Mouse (Mus musculus) myocyte (in vitro differentiated cells): Measurements from ENCODE around the gene Gm20696. TPM values are rescaled to one million over a fixed set of nuclear protein-coding genes. Genes with fewer than 3 reads are reported as not detected.
A peak's percentile ranks its signal among the peaks of the same experiment; 100 is the strongest.

Experiments
- H3K27me3 ChIP-seq: one replicate; pipeline ENCODE4 v1.6.1; 2011; ENCODE audit not compliant: control insufficient read depth, insufficient read depth, insufficient read length
- H3K36me3 ChIP-seq: one replicate; pipeline ENCODE4 v1.6.1; 2011; ENCODE audit not compliant: control insufficient read depth, insufficient read depth
- H3K4me2 ChIP-seq: one replicate; pipeline ENCODE4 v1.6.1; 2011; ENCODE audit warnings: low read depth, control low read depth
- H3K4me3 ChIP-seq: one replicate; pipeline ENCODE4 v1.5.1; 2011; ENCODE audit warnings: mild to moderate bottlenecking, control low read depth, moderate library complexity
- H3K79me2 ChIP-seq: one replicate; pipeline ENCODE4 v1.6.1; 2011; ENCODE audit not compliant: control insufficient read depth, insufficient read depth
- H3ac ChIP-seq: one replicate; pipeline ENCODE4 v1.6.1; 2011; ENCODE audit not compliant: control insufficient read depth, insufficient read length
- CEBPB ChIP-seq: IDR thresholded peaks from 2 replicates; pipeline ENCODE4 v1.6.1; 2011; ENCODE audit warnings: mild to moderate bottlenecking, moderate library complexity; ENCODE audit not compliant: poor library complexity, insufficient read depth, severe bottlenecking
- E2F4 ChIP-seq: IDR thresholded peaks from one replicate; pipeline ENCODE4 v1.6.1; 2011; ENCODE audit warnings: mild to moderate bottlenecking, control low read depth, moderate library complexity; ENCODE audit not compliant: insufficient read depth
- MAX ChIP-seq: IDR thresholded peaks from one replicate; pipeline ENCODE4 v1.6.1; 2011; ENCODE audit warnings: low read depth, mild to moderate bottlenecking, control low read depth
- MYOD1 ChIP-seq, 3 experiments: IDR thresholded peaks; one replicate each; pipeline ENCODE4 v1.6.1; 2011; ENCODE audit warnings: control low read depth in 2 of 3, low read depth in 2 of 3, mild to moderate bottlenecking in 2 of 3, moderate library complexity in 1 of 3; ENCODE audit not compliant: insufficient read length in 2 of 3, control insufficient read depth in 1 of 3
- MYOG ChIP-seq, 3 experiments: IDR thresholded peaks; one replicate each; pipeline ENCODE4 v1.6.1; 2011; ENCODE audit warnings: control low read depth in 2 of 3, low read depth in 2 of 3, mild to moderate bottlenecking in 2 of 3; ENCODE audit not compliant: insufficient read length in 2 of 3, control insufficient read depth in 1 of 3, insufficient read depth in 1 of 3
- POLR2A ChIP-seq: IDR thresholded peaks from one replicate; pipeline ENCODE4 v1.6.1; 2011; ENCODE audit warnings: low read depth, mild to moderate bottlenecking, control low read depth, moderate library complexity; ENCODE audit not compliant: insufficient read length
- POLR2AphosphoS2 ChIP-seq: IDR thresholded peaks from one replicate; pipeline ENCODE4 v1.6.1; 2011; ENCODE audit warnings: low read depth, control low read depth; ENCODE audit not compliant: insufficient read length
- REST ChIP-seq: IDR thresholded peaks from one replicate; pipeline ENCODE4 v1.6.1; 2011; ENCODE audit warnings: mild to moderate bottlenecking, control low read depth, moderate library complexity; ENCODE audit not compliant: insufficient read depth, insufficient read length
- SRF ChIP-seq: IDR thresholded peaks from one replicate; pipeline ENCODE4 v1.6.1; 2011; ENCODE audit warnings: low read depth; ENCODE audit not compliant: control insufficient read depth, insufficient read length
- TCF12 ChIP-seq: IDR thresholded peaks from one replicate; pipeline ENCODE4 v1.6.1; 2011; ENCODE audit warnings: mild to moderate bottlenecking, control low read depth; ENCODE audit not compliant: poor library complexity, insufficient read depth, severe bottlenecking
- TCF3 ChIP-seq: IDR thresholded peaks from one replicate; pipeline ENCODE4 v1.6.1; 2011; ENCODE audit warnings: low read depth, control low read depth; ENCODE audit not compliant: insufficient read length
- USF1 ChIP-seq: IDR thresholded peaks from one replicate; pipeline ENCODE4 v1.6.1; 2011; ENCODE audit warnings: low read depth, mild to moderate bottlenecking, control low read depth, moderate library complexity
- polyA plus RNA-seq: library from polyadenylated mRNA; unstranded; fragments of >200 nt; fragmentation: generic; extraction: Trizol; gene quantifications from one replicate; pipeline ENCODE4 v1.2.1, GENCODE M21; 2012; ENCODE audit warnings: missing spikeins

Gene Gm20696
- polyA plus RNA-seq, 1 experiment, result 0.13 TPM

GRCm38 (mm10) chr6:99467831-99468230 is 198.8 kb downstream of the Gm20696 start:
- TF ChIP-seq CEBPB (no peak), REST (no peak), TCF3 (no peak), E2F4 (no peak), SRF (no peak), MYOG (IDR thresholded peaks at IDR 0.05; ENCODE audit: control insufficient read depth in 1 of 3, insufficient read depth in 1 of 3, insufficient read length in 2 of 3, low read depth in 2 of 3) (no peak), POLR2AphosphoS2 (no peak), TCF12 (no peak), MYOD1 (IDR thresholded peaks at IDR 0.05; ENCODE audit: control insufficient read depth in 1 of 3, insufficient read length in 2 of 3, low read depth in 2 of 3) (no peak), POLR2A (no peak), MAX (no peak), USF1 (no peak)
- H3ac ChIP-seq, result no peak overlapping the region
- H3K27me3 ChIP-seq, result no peaks in the 10 kb centered on the region
- no peaks in the 10 kb centered on the region for H3K36me3 ChIP-seq
- no peak overlapping the region for H3K4me2 ChIP-seq
- H3K79me2 ChIP-seq, result no peaks in the 10 kb centered on the region
- H3K4me3 ChIP-seq, result no peak overlapping the region

GRCm38 (mm10) chr6:99467109-99467508 is 199.5 kb downstream of the Gm20696 start:
- no peaks in the 10 kb centered on the region for H3K27me3 ChIP-seq
- H3ac ChIP-seq, result no peak overlapping the region
- no peak for TF ChIP-seq POLR2A
- TF ChIP-seq MAX, result no peak
- TF ChIP-seq POLR2AphosphoS2, result no peak
- TF ChIP-seq MYOD1 (IDR thresholded peaks at IDR 0.05; ENCODE audit: control insufficient read depth in 1 of 3, insufficient read length in 2 of 3, low read depth in 2 of 3), result no peak
- no peak for TF ChIP-seq TCF12
- no peak for TF ChIP-seq USF1
- no peak for TF ChIP-seq SRF
- no peak for TF ChIP-seq REST
- TF ChIP-seq CEBPB, result no peak
- TF ChIP-seq TCF3, result no peak
- TF ChIP-seq MYOG (IDR thresholded peaks at IDR 0.05; ENCODE audit: control insufficient read depth in 1 of 3, insufficient read depth in 1 of 3, insufficient read length in 2 of 3, low read depth in 2 of 3), result no peak
- no peak for TF ChIP-seq E2F4
- H3K4me2 ChIP-seq, result no peak overlapping the region
- H3K4me3 ChIP-seq, result no peak overlapping the region
- H3K79me2 ChIP-seq, result no peaks in the 10 kb centered on the region
- H3K36me3 ChIP-seq, result no peaks in the 10 kb centered on the region

DNA sequence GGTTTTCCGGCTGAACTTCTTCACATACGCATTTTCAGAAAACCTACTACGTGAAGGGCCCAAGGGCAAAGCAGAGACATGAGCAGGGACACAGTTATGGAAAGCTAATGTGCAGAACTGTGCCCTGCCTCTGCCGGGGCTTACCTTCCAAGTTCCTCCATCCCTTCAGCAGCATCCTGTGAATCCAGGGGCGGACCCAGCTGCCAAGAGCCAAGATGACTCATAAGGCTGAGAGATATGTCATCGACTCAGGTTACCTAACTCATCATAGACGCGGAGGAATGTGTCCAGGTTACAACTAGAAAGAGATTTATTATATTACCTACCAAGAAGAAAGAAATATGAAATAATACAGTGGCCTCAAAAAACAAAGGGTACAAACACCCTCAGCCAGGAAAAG is 200.2 kb downstream of the Gm20696 start:
- H3K79me2 ChIP-seq, result no peaks in the 10 kb centered on the region
- TF ChIP-seq TCF12 (no peak), E2F4 (no peak), MYOG (IDR thresholded peaks at IDR 0.05; ENCODE audit: control insufficient read depth in 1 of 3, insufficient read depth in 1 of 3, insufficient read length in 2 of 3, low read depth in 2 of 3) (no peak), CEBPB (no peak), MAX (no peak), POLR2AphosphoS2 (no peak), USF1 (no peak), REST (no peak), POLR2A (no peak), MYOD1 (IDR thresholded peaks at IDR 0.05; ENCODE audit: control insufficient read depth in 1 of 3, insufficient read length in 2 of 3, low read depth in 2 of 3) (no peak), SRF (no peak), TCF3 (no peak)

DNA sequence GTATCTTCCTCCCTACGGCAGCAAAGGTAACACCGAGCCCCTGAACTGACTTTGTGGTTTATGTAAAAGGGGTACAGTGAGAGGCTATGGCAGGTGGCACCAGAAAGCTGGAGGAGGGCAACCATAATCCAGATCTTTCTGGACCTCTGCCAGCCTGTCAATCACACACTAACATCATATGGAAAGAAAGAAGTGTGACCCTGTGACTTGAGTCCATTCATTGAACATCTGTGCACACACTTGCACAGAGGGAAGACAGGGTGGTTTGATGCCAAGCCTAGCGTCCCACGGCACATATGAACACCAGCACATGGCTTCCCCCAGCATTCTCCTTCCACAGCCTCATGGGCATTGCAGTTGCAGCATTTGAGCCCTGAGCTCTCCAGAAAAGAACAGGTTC is 202.1 kb downstream of the Gm20696 start:
- no peak overlapping the region for H3K4me2 ChIP-seq
- H3K27me3 ChIP-seq, result no peaks in the 10 kb centered on the region
- no peaks in the 10 kb centered on the region for H3K79me2 ChIP-seq
- no peak overlapping the region for H3K4me3 ChIP-seq
- H3ac ChIP-seq, result no peak overlapping the region
- no peak for TF ChIP-seq POLR2AphosphoS2
- no peak for TF ChIP-seq CEBPB
- no peak for TF ChIP-seq SRF
- TF ChIP-seq MAX, result no peak
- TF ChIP-seq MYOD1 (IDR thresholded peaks at IDR 0.05; ENCODE audit: control insufficient read depth in 1 of 3, insufficient read length in 2 of 3, low read depth in 2 of 3), result no peak
- no peak for TF ChIP-seq TCF3
- no peak for TF ChIP-seq E2F4
- TF ChIP-seq TCF12, result no peak
- no peak for TF ChIP-seq USF1
- no peak for TF ChIP-seq MYOG (IDR thresholded peaks at IDR 0.05; ENCODE audit: control insufficient read depth in 1 of 3, insufficient read depth in 1 of 3, insufficient read length in 2 of 3, low read depth in 2 of 3)
- TF ChIP-seq REST, result no peak
- no peaks in the 10 kb centered on the region for H3K36me3 ChIP-seq

More for the DNA sequence above, 200.2 kb downstream of the Gm20696 start:
- Histone ChIP-seq H3K4me2 (no peak overlapping the region), H3K36me3 (no peaks in the 10 kb centered on the region), H3K27me3 (no peaks in the 10 kb centered on the region), H3K4me3 (no peak overlapping the region), H3ac (no peak overlapping the region)

DNA sequence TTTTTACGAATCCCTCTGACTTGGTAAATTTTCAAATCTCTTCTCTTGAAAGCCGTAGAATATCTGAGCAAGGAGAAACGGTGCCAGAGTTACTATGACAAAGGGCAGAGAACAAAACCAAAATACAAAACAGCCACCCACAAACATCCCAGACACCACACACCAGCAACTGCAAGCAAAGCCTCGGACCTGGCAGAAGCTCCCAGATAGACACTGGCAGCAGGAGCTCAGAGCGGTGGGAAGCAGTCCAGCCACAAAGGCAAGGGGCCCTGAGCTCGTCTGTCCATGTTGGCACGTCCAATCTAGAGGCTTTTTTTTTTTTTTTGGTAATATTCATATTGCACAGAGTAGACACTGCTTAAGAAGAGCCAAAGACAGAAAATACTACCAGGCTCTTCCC is 202.7 kb downstream of the Gm20696 start:
- Histone ChIP-seq H3K36me3 (no peaks in the 10 kb centered on the region), H3K27me3 (no peaks in the 10 kb centered on the region), H3ac (no peak overlapping the region), H3K4me2 (no peak overlapping the region), H3K79me2 (no peaks in the 10 kb centered on the region), H3K4me3 (no peak overlapping the region)
- TF ChIP-seq MAX, result no peak
- TF ChIP-seq MYOG (IDR thresholded peaks at IDR 0.05; ENCODE audit: control insufficient read depth in 1 of 3, insufficient read depth in 1 of 3, insufficient read length in 2 of 3, low read depth in 2 of 3), result no peak
- TF ChIP-seq MYOD1 (IDR thresholded peaks at IDR 0.05; ENCODE audit: control insufficient read depth in 1 of 3, insufficient read length in 2 of 3, low read depth in 2 of 3), result peak in 1 of 3 experiments; percentile 24
